Mouse (Mus musculus): Measurements from ENCODE around the gene Igf2. TPM values are rescaled to one million over a fixed set of nuclear protein-coding genes. Genes with fewer than 3 reads are reported as not detected.
A peak's percentile ranks its signal among the peaks of the same experiment; 100 is the strongest.

The Igf2 gene
- polyA plus RNA-seq, 1 experiment from 2014 or later = 247 TPM

MicroRNAs encoded within 50 kb of the gene (microRNA counts, 519-probe panel; counts per million panel counts)
- 1,255 counts per million, percentile 77 among the panel's probes with 10 or more counts for microRNA mmu-miR-483

Other genes starting within 250 kb of the Igf2 start
- gene Syt8, start 232.0 kb downstream of the Igf2 start, polyA plus RNA-seq (2016; fragmentation: Nextera tagmentation; extraction: Ambion mirVana) = not detected in 2 replicates
- gene Tnni2, start 225.0 kb downstream of the Igf2 start, polyA plus RNA-seq (2016; fragmentation: Nextera tagmentation; extraction: Ambion mirVana) = 1.2 and 1.3 TPM in 2 replicates
- gene Lsp1, start 206.0 kb downstream of the Igf2 start, polyA plus RNA-seq (2016; fragmentation: Nextera tagmentation; extraction: Ambion mirVana) = 17.9 and 19.4 TPM in 2 replicates
- 1.1 and 3.0 TPM in 2 replicates for gene Tnnt3, start 168.0 kb downstream of the Igf2 start, polyA plus RNA-seq (2016; fragmentation: Nextera tagmentation; extraction: Ambion mirVana)
- gene Mrpl23, start 134.1 kb downstream of the Igf2 start, polyA plus RNA-seq (2016; fragmentation: Nextera tagmentation; extraction: Ambion mirVana) = 17.7 and 19.7 TPM in 2 replicates
- not detected in 2 replicates for gene Gm49394, start 3.1 kb upstream of the Igf2 start, polyA plus RNA-seq (2016; fragmentation: Nextera tagmentation; extraction: Ambion mirVana)
- not detected in 2 replicates for gene Ins2, start 76.6 kb upstream of the Igf2 start, polyA plus RNA-seq (2016; fragmentation: Nextera tagmentation; extraction: Ambion mirVana)

Measured in hindbrain, embryonic 10.5 days (tissue).